10 mouse cellular contexts compared by ENCODE assay signal in the genomic region with DNA sequence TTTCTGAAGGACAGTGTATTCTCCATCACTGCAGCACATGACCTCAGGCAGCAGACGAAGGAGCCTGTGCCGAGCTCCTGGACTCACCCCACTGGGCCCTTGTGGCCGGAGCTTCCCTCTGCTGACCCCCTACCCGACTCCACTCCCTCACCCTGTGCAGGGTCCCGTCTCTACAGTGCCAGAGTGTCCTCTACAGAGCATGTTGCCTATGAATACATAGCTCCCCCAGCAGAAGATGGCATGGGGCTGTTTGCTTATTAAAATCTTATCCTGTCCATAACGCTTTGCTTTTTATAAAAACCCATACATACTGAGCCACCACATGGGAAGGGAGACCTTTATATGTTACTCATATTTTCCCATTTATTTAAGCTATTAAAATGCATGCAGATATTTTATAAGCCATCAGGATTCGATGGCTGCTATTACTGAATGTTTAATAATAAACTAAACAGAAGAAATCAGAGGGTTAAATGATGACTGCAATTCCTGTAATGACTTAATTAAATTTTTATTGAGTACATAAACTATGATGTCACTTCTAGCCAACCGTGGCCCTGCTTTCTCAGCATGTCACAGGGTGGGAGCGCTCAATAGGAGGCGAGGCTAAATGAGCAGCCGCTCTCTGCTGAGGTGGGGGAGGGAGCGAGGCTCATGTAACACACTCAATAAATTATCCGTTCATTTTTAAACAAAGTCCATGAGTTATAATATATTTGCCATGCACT. TPM values are rescaled to one million over a fixed set of nuclear protein-coding genes. Genes with fewer than 3 reads are reported as not detected.
DNase-seq lines count a peak whose midpoint lies in the region; ATAC-seq and TF ChIP-seq lines count a peak whose summit lies in the region.
"Had no signal": no experiment of that assay in that cellular context is flagged by ENCODE, and none has a peak within 500 bp of the region (broad histone marks: within the 10 kb centered on the region; RNA-seq: fewer than 3 reads in every experiment).

No protein-coding gene starts in this region.

- peak overlapping the region; percentile 28; the same call in 1 of the 2 replicates for H3K27ac ChIP-seq in ES-E14 (ENCODE audit: insufficient read depth, low read depth, low read length, poor library complexity, severe bottlenecking)
- H3K27ac ChIP-seq in hindbrain, embryonic 11.5 days (ENCODE audit: low read depth, low read length), result peak overlapping the region; percentile 24; the same call in 1 of the 2 replicates
- H3K27ac ChIP-seq in limb, embryonic 14.5 days (replicated peaks; ENCODE audit: low read depth, low read length), result peak overlapping the region; percentile 50
- H3K27ac ChIP-seq in thymus, adult 2 months (ENCODE audit: control insufficient read depth, insufficient read depth, low read length), result no peak overlapping the region

- TF ChIP-seq CTCF in thymus, adult 2 months (IDR thresholded peaks at IDR 0.05; ENCODE audit: borderline replicate concordance, control insufficient read depth, extremely low read depth, insufficient read depth, low read length, poor library complexity), result no peak

- no peak for TF ChIP-seq POLR2A in limb, embryonic 14.5 days (IDR thresholded peaks at IDR 0.05; ENCODE audit: borderline replicate concordance, extremely low read depth, insufficient read depth, insufficient read length)
- TF ChIP-seq POLR2A in thymus, adult 2 months (IDR thresholded peaks at IDR 0.05; ENCODE audit: control insufficient read depth, extremely low read depth, insufficient read depth, low read length, poor library complexity), result no peak

- DNase-seq in frontal cortex, postnatal 10 days (ENCODE audit: low spot score in 2 of 2), result peak; percentile 33 to 36
- no peak for DNase-seq in frontal cortex, postnatal 25 days (ENCODE audit: low spot score in 2 of 2)
- no peak for DNase-seq in ES-E14 (ENCODE audit: low read depth, low spot score)
- DNase-seq in hindbrain, embryonic 11.5 days (ENCODE audit: low spot score), result peak; percentile 24
- peak; percentile 79 for DNase-seq in limb, embryonic 14.5 days (ENCODE audit: low spot score)
- no peak for DNase-seq in heart, postnatal 36 days
- DNase-seq in cerebellum, postnatal 36 days, result no peak
- no peak for DNase-seq in thymus, adult 2 months
- DNase-seq: gastrocnemius, postnatal 10 days had no signal

- 71% methylated on average over 13 of the region's 13 CpGs for WGBS in hindbrain, embryonic 11.5 days
- WGBS in limb, embryonic 14.5 days, result 26% methylated on average over 13 of the region's 13 CpGs
- 97% methylated on average over 13 of the region's 13 CpGs for WGBS in thymus, adult 2 months

- H3K4me3 ChIP-seq in ES-E14 (ENCODE audit: insufficient read depth in 1 of 2, low read depth in 1 of 2, low read length in 2 of 2, poor library complexity in 1 of 2, severe bottlenecking in 1 of 2), result no peak overlapping the region
- H3K4me3 ChIP-seq in hindbrain, embryonic 11.5 days (ENCODE audit: low read depth, low read length), result no peak overlapping the region
- H3K4me3 ChIP-seq in limb, embryonic 14.5 days (replicated peaks; ENCODE audit: low read length), result no peak overlapping the region
- no peak overlapping the region for H3K4me3 ChIP-seq in thymus, adult 2 months (ENCODE audit: control insufficient read depth, insufficient read depth, low read length)

- no peak overlapping the region for H3K9ac ChIP-seq in ES-E14 (ENCODE audit: insufficient read depth, low read depth, low read length, poor library complexity, severe bottlenecking)
- H3K9ac ChIP-seq in hindbrain, embryonic 11.5 days (ENCODE audit: low read depth, low read length), result no peak overlapping the region
- H3K9ac ChIP-seq in limb, embryonic 14.5 days (ENCODE audit: low read depth, low read length, severe bottlenecking), result no peak overlapping the region

- in situ Hi-C loops in ES-E14 (cut with MboI; ENCODE audit: low sequenced_read_pairs in 2 of 2, unreplicated experiment in 2 of 2), result no loop called here

- no peaks in the 10 kb centered on the region for H3K9me3 ChIP-seq in ES-E14 (ENCODE audit: control insufficient read depth, insufficient read depth, low read depth, low read length)
- H3K9me3 ChIP-seq in hindbrain, embryonic 11.5 days (ENCODE audit: control insufficient read depth, low read length), result no peaks in the 10 kb centered on the region
- no peaks in the 10 kb centered on the region for H3K9me3 ChIP-seq in limb, embryonic 14.5 days (ENCODE audit: control insufficient read depth, low read length)

- H3K36me3 ChIP-seq in ES-E14 (ENCODE audit: control insufficient read depth, insufficient read depth, low read length, poor library complexity, severe bottlenecking), result peaks cover 16% of the 10 kb centered on the region; the same call in 1 of the 2 replicates
- no peaks in the 10 kb centered on the region for H3K36me3 ChIP-seq in hindbrain, embryonic 11.5 days (ENCODE audit: control insufficient read depth, insufficient read depth, low read length)
- peaks cover 6% of the 10 kb centered on the region for H3K36me3 ChIP-seq in limb, embryonic 14.5 days (ENCODE audit: control insufficient read depth, insufficient read depth, low read length)
- H3K36me3 ChIP-seq in thymus, adult 2 months (ENCODE audit: control insufficient read depth, insufficient read depth, low read length), result no peaks in the 10 kb centered on the region; the same call in 1 of the 2 replicates

- H3K27me3 ChIP-seq in hindbrain, embryonic 11.5 days (ENCODE audit: control insufficient read depth, insufficient read depth, low read length), result no peaks in the 10 kb centered on the region
- no peaks in the 10 kb centered on the region for H3K27me3 ChIP-seq in limb, embryonic 14.5 days (ENCODE audit: control insufficient read depth, insufficient read depth, low read length)
- H3K27me3 ChIP-seq in thymus, adult 2 months (ENCODE audit: control insufficient read depth, insufficient read depth, low read length), result no peaks in the 10 kb centered on the region

- H3K4me2 ChIP-seq in hindbrain, embryonic 11.5 days (replicated peaks; ENCODE audit: low read depth, low read length), result no peak overlapping the region
- H3K4me2 ChIP-seq in limb, embryonic 14.5 days (replicated peaks; ENCODE audit: low read depth, low read length, severe bottlenecking), result 0 out of 2 replicates have a peak overlapping the region, but pooled peaks have one; percentile 5

- H3K4me1 ChIP-seq in ES-E14 (ENCODE audit: control insufficient read depth in 2 of 2, insufficient read depth in 2 of 2, low read length in 2 of 2, poor library complexity in 1 of 2), result no peaks in the 10 kb centered on the region; a peak in 1 of 4 replicates
- no peaks in the 10 kb centered on the region for H3K4me1 ChIP-seq in hindbrain, embryonic 11.5 days (replicated peaks; ENCODE audit: control insufficient read depth, insufficient read depth, low read length)
- H3K4me1 ChIP-seq in limb, embryonic 14.5 days (ENCODE audit: control insufficient read depth, insufficient read depth, low read length), result peaks cover 18% of the 10 kb centered on the region
- no peaks in the 10 kb centered on the region for H3K4me1 ChIP-seq in thymus, adult 2 months (replicated peaks; ENCODE audit: control insufficient read depth, insufficient read depth, low read length)

- intact Hi-C loops in heart, postnatal 36 days (cut with DNase I), result no loop called here

- ATAC-seq in hindbrain, embryonic 11.5 days (ENCODE audit: low FRiP score), result peak; percentile 86
- ATAC-seq in limb, embryonic 14.5 days (ENCODE audit: low FRiP score, low read depth), result peak; percentile 93

TF ChIP-seq in ES-E14, 5 proteins besides CTCF, POLR2A, EP300 and RAD21:
- no peak for TF ChIP-seq ZNF384 (IDR thresholded peaks at IDR 0.05; ENCODE audit: low read depth, low read length)
- no peak for TF ChIP-seq ZC3H11A (IDR thresholded peaks at IDR 0.05; ENCODE audit: borderline replicate concordance, low read depth, low read length)
- TF ChIP-seq CHD2 (IDR thresholded peaks at IDR 0.05; ENCODE audit: low read depth, low read length), result no peak
- TF ChIP-seq HCFC1 (IDR thresholded peaks at IDR 0.05; ENCODE audit: borderline replicate concordance, insufficient read depth, low read length), result no peak
- no peak for TF ChIP-seq MAFK (IDR thresholded peaks at IDR 0.05; ENCODE audit: insufficient read depth, low read depth, low read length)

RNA-seq across cellular contexts. Expression of a gene that starts 28.1 kb away (rescaled TPM):
- total RNA-seq in ES-E14 (2012; rRNA removed), result 0.13 and 0.21 TPM in 2 replicates
- polyA plus RNA-seq in hindbrain, embryonic 11.5 days (2014; fragmentation: Nextera tagmentation; extraction: Ambion mirVana), result 0.19 and 0.20 TPM in 2 replicates
- 1.5 and 2.0 TPM in 2 replicates for polyA plus RNA-seq in limb, embryonic 14.5 days (2012; rRNA removed)
- 1.4 and 2.1 TPM in 2 replicates for polyA plus RNA-seq in limb, embryonic 14.5 days (2014; fragmentation: Nextera tagmentation; extraction: Ambion mirVana)
- total RNA-seq in heart, postnatal 36 days (2021), result not detected
- polyA plus RNA-seq in thymus, adult 2 months (2012; rRNA removed), result 0.08 and 0.14 TPM in 2 replicates
- total RNA-seq: gastrocnemius, postnatal 10 days; liver, adult 2 months had no signal
- polyA plus RNA-seq: liver, adult 2 months had no signal

RNA-seq across cellular contexts. Expression of a gene that starts 36.0 kb away (rescaled TPM):
- total RNA-seq in ES-E14 (2012; rRNA removed), result 199 and 204 TPM in 2 replicates
- 193 and 208 TPM in 2 replicates for polyA plus RNA-seq in hindbrain, embryonic 11.5 days (2014; fragmentation: Nextera tagmentation; extraction: Ambion mirVana)
- 95.8 and 98.7 TPM in 2 replicates for polyA plus RNA-seq in limb, embryonic 14.5 days (2012; rRNA removed)
- polyA plus RNA-seq in limb, embryonic 14.5 days (2014; fragmentation: Nextera tagmentation; extraction: Ambion mirVana), result 170 and 174 TPM in 2 replicates
- 10 to 100 TPM; 50.7 to 53.6 TPM for total RNA-seq in heart, postnatal 36 days (2021)
- polyA plus RNA-seq in thymus, adult 2 months (2012; rRNA removed), result 169 and 174 TPM in 2 replicates

RNA-seq across cellular contexts. Expression of a gene that starts 43.5 kb away (rescaled TPM):
- total RNA-seq in ES-E14 (2012; rRNA removed), result 4.1 and 7.0 TPM in 2 replicates
- polyA plus RNA-seq in hindbrain, embryonic 11.5 days (2014; fragmentation: Nextera tagmentation; extraction: Ambion mirVana), result 9.6 and 9.7 TPM in 2 replicates
- polyA plus RNA-seq in limb, embryonic 14.5 days (2012; rRNA removed), result 20.6 and 22.2 TPM in 2 replicates
- 12.1 and 14.1 TPM in 2 replicates for polyA plus RNA-seq in limb, embryonic 14.5 days (2014; fragmentation: Nextera tagmentation; extraction: Ambion mirVana)
- total RNA-seq in heart, postnatal 36 days (2021), result 10 to 100 TPM; 26.2 to 27.7 TPM
- 37.5 and 40.3 TPM in 2 replicates for polyA plus RNA-seq in thymus, adult 2 months (2012; rRNA removed)

Comparison
In these comparisons a context has a peak if more than half of its experiments do, and no peak if none do; other contexts are left out.
1. DNase-seq: peak in frontal cortex, postnatal 10 days (2 of 2), hindbrain, embryonic 11.5 days (single experiment) and limb, embryonic 14.5 days (single experiment); none in frontal cortex, postnatal 25 days (0 of 2), ES-E14 (single experiment), heart, postnatal 36 days (0 of 2), cerebellum, postnatal 36 days (0 of 2) and thymus, adult 2 months (single experiment).